In the genomic region with DNA sequence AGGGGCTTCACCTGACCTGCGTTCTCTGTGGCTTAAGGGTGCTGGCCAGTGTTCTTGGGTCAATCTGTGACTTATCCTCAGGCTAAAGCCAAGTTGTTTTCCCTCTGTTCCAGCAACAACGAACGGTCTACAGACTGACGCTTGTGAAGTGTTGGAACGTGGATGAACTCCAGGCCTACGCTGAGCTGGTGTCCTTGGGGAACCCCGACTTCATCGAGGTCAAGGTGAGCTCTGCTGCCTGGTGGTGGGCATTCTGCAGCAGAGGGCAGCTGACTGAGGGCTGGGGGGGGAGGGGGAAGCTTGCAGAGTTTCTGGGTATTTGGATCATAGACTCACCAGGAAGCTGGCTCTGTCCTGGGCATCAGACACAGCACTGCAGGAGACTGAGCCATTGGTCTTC, we compare ENCODE assay signal across 37 mouse cellular contexts. TPM values are rescaled to one million over a fixed set of nuclear protein-coding genes. Genes with fewer than 3 reads are reported as not detected.
"Had no signal": no experiment of that assay in that cellular context is flagged by ENCODE, and none has a peak within 500 bp of the region (broad histone marks: within the 10 kb centered on the region; RNA-seq: fewer than 3 reads in every experiment).

No protein-coding gene starts in this region.

- H3K27me3 ChIP-seq: heart, embryonic 13.5 days; heart, embryonic 15.5 days; hindbrain, embryonic 13.5 days; hindbrain, embryonic 15.5 days; intestine, embryonic 15.5 days; kidney, embryonic 15.5 days; limb, embryonic 13.5 days; limb, embryonic 15.5 days; liver, embryonic 12.5 days had no signal

- H3K27ac ChIP-seq: heart, adult 2 months; heart, embryonic 13.5 days; heart, embryonic 15.5 days; hindbrain, embryonic 13.5 days; hindbrain, embryonic 15.5 days; hindbrain, postnatal 0 days; intestine, embryonic 15.5 days; kidney, embryonic 15.5 days; kidney, postnatal 0 days; limb, embryonic 13.5 days; limb, embryonic 15.5 days; liver, embryonic 12.5 days; liver, embryonic 14.5 days had no signal

- H3K4me3 ChIP-seq: heart, adult 2 months; heart, embryonic 13.5 days; heart, embryonic 15.5 days; hindbrain, embryonic 13.5 days; hindbrain, embryonic 15.5 days; intestine, embryonic 15.5 days; kidney, embryonic 15.5 days; limb, embryonic 13.5 days; limb, embryonic 15.5 days; liver, embryonic 12.5 days had no signal

- H3K4me2 ChIP-seq: heart, embryonic 11.5 days; heart, embryonic 13.5 days; heart, embryonic 15.5 days; hindbrain, embryonic 13.5 days; hindbrain, embryonic 15.5 days; intestine, embryonic 15.5 days; kidney, embryonic 15.5 days; limb, embryonic 13.5 days; limb, embryonic 15.5 days; liver, embryonic 12.5 days had no signal

- H3K9ac ChIP-seq: heart, embryonic 13.5 days; heart, embryonic 15.5 days; hindbrain, embryonic 13.5 days; hindbrain, embryonic 15.5 days; intestine, embryonic 15.5 days; kidney, embryonic 15.5 days; limb, embryonic 13.5 days; limb, embryonic 15.5 days; liver, embryonic 12.5 days; liver, embryonic 14.5 days had no signal

- H3K4me1 ChIP-seq: heart, embryonic 13.5 days; heart, embryonic 15.5 days; hindbrain, embryonic 15.5 days; intestine, embryonic 15.5 days; liver, embryonic 12.5 days had no signal

- DNase-seq: gastrocnemius, postnatal 14 days; gastrocnemius, postnatal 36 days; heart, adult 11 months; heart, adult 2 months; heart, postnatal 14 days; heart, postnatal 36 days; kidney, adult 18-20 months; kidney, adult 8-10 months; kidney, postnatal 14 days; kidney, postnatal 36 days; layer of hippocampus, adult 9-11 months; layer of hippocampus, postnatal 36 days; left cerebral cortex, postnatal 4 days had no signal

- ATAC-seq: hindbrain, postnatal 0 days; intestine, embryonic 15.5 days; intestine, postnatal 0 days; liver, embryonic 12.5 days had no signal

- H3K9me3 ChIP-seq: heart, embryonic 15.5 days; hindbrain, embryonic 13.5 days; hindbrain, embryonic 15.5 days; intestine, embryonic 15.5 days; limb, embryonic 15.5 days had no signal

RNA-seq across cellular contexts. Expression of gene Caln1, which starts 43.8 kb away (rescaled TPM):
- total RNA-seq: gastrocnemius, adult 18-20 months; gastrocnemius, postnatal 36 days; heart, adult 2 months; heart, postnatal 14 days; heart, postnatal 36 days; hematopoietic stem cell, adult 5-6 weeks had no signal
- polyA plus RNA-seq: heart, adult 2 months; heart, postnatal 0 days; liver, embryonic 12.5 days; liver, embryonic 14.5 days had no signal

RNA-seq across cellular contexts. Expression of gene A330070K13Rik, which starts 58.9 kb away (rescaled TPM):
- total RNA-seq: gastrocnemius, adult 18-20 months; gastrocnemius, adult 8-10 months; gastrocnemius, postnatal 14 days; gastrocnemius, postnatal 36 days; heart, adult 2 months; heart, postnatal 14 days; heart, postnatal 36 days; hematopoietic stem cell, adult 5-6 weeks; hindbrain, postnatal 0 days; left cerebral cortex, postnatal 10 days; left cerebral cortex, postnatal 4 days; liver, adult 2 months had no signal
- polyA plus RNA-seq: gonadal fat pad, adult 2 months; heart, adult 2 months; heart, embryonic 11.5 days; heart, embryonic 13.5 days; heart, embryonic 15.5 days; heart, postnatal 0 days; hindbrain, embryonic 11.5 days; hindbrain, embryonic 13.5 days; intestine, embryonic 15.5 days; intestine, postnatal 0 days; kidney, embryonic 15.5 days; kidney, postnatal 0 days; large intestine, adult 2 months; limb, embryonic 11.5 days; limb, embryonic 13.5 days; limb, embryonic 15.5 days; liver, adult 2 months; liver, embryonic 12.5 days; liver, embryonic 14.5 days had no signal
